Mouse (Mus musculus): ENCODE results near the gene Vmn2r93. TPM values are rescaled to one million over a fixed set of nuclear protein-coding genes. Genes with fewer than 3 reads are reported as not detected.

The Vmn2r93 gene
- total RNA-seq (2023) = not detected

GRCm38 (mm10) chr17:18297799-18298198 is at the start of gene Vmn2r93:
TSS of gene Vmn2r93 (plus strand) at chr17:18298099.

GRCm38 (mm10) chr17:18277656-18278055 is 20.2 kb upstream of the Vmn2r93 start, which contains the start of gene Vmn2r94:
TSS of gene Vmn2r94 (minus strand) at chr17:18277756.

Other genes with a start within 250 kb of the Vmn2r93 start
- gene Vmn2r124, start 248.7 kb upstream of the Vmn2r93 start, total RNA-seq (2023) = not detected
- not detected for gene Vmn2r91, start 213.1 kb upstream of the Vmn2r93 start, total RNA-seq (2023)
- gene Vmn2r92, start 146.2 kb upstream of the Vmn2r93 start, total RNA-seq (2023) = not detected
- gene Vmn2r94, start 20.3 kb upstream of the Vmn2r93 start, total RNA-seq (2023) = not detected
- gene Vmn2r95, start 126.0 kb downstream of the Vmn2r93 start, total RNA-seq (2023) = not detected

All from monocyte, adult 59 days (primary cell).